Mouse (Mus musculus): ENCODE data around the gene Slc7a8. TPM values are rescaled to one million over a fixed set of nuclear protein-coding genes. Genes with fewer than 3 reads are reported as not detected.

Slc7a8 gene
- polyA plus RNA-seq, 1 experiment from 2014 or later: 4.4 TPM

DNA sequence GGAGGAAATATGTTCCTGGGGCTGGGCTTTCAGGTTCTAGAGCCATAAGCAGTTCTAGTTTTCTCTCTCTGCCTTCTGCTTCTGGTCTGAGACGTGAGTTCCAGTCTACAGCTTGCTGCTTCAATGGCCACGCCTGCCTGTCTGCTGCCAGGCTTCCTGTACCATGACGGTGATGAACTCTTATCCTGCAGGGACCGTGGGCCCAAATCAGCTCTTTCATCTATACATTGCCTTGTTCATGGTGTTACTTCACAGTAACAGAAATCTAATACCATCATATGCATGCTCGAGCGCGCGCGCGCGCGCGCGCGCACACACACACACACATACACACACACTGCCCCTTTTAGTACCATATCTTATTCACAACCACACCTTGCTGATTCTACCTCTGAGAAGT, 15.0 kb upstream of the Slc7a8 start:
- no peak overlapping the region for H3K4me3 ChIP-seq
- H3K4me1 ChIP-seq: no peaks in the 10 kb centered on the region
- H3K4me2 ChIP-seq (replicated peaks): no peak overlapping the region
- 90% methylated on average over 15 of the region's 15 CpGs for WGBS
- no peak overlapping the region for H3K9ac ChIP-seq
- H3K9me3 ChIP-seq: no peaks in the 10 kb centered on the region
- no peaks in the 10 kb centered on the region for H3K36me3 ChIP-seq
- no peak for ATAC-seq (ENCODE audit: insufficient number of reproducible peaks, insufficient read depth, low FRiP score, low TSS enrichment)
- H3K27me3 ChIP-seq: no peaks in the 10 kb centered on the region; the same call in 1 of the 2 replicates
- H3K27ac ChIP-seq: no peak overlapping the region

- 83% methylated on average over 1 of the region's 1 CpGs for WGBS
- no peak for ATAC-seq (ENCODE audit: insufficient number of reproducible peaks, insufficient read depth, low FRiP score, low TSS enrichment)
- H3K36me3 ChIP-seq: no peaks in the 10 kb centered on the region
Observed at GRCm38 (mm10) chr14:54795901-54796300, 14.2 kb upstream of the Slc7a8 start.

GRCm38 (mm10) chr14:54793894-54794830, 12.4 kb upstream of the Slc7a8 start:
- WGBS: 79% methylated on average over 8 of the region's 8 CpGs
- Histone ChIP-seq H3K27me3 (no peaks in the 10 kb centered on the region), H3K4me2 (replicated peaks) (no peak overlapping the region), H3K9me3 (no peaks in the 10 kb centered on the region), H3K27ac (no peak overlapping the region), H3K36me3 (no peaks in the 10 kb centered on the region), H3K9ac (no peak overlapping the region), H3K4me3 (no peak overlapping the region), H3K4me1 (no peaks in the 10 kb centered on the region)
- ATAC-seq (ENCODE audit: insufficient number of reproducible peaks, insufficient read depth, low FRiP score, low TSS enrichment): no peak

More at GRCm38 (mm10) chr14:54795901-54796300, 14.2 kb upstream of the Slc7a8 start:
- no peak overlapping the region for H3K9ac ChIP-seq
- H3K27me3 ChIP-seq: no peaks in the 10 kb centered on the region; the same call in 1 of the 2 replicates
- no peaks in the 10 kb centered on the region for H3K9me3 ChIP-seq
- H3K4me1 ChIP-seq: no peaks in the 10 kb centered on the region
- no peak overlapping the region for H3K27ac ChIP-seq
- H3K4me3 ChIP-seq: no peak overlapping the region
- H3K4me2 ChIP-seq (replicated peaks): no peak overlapping the region

DNA sequence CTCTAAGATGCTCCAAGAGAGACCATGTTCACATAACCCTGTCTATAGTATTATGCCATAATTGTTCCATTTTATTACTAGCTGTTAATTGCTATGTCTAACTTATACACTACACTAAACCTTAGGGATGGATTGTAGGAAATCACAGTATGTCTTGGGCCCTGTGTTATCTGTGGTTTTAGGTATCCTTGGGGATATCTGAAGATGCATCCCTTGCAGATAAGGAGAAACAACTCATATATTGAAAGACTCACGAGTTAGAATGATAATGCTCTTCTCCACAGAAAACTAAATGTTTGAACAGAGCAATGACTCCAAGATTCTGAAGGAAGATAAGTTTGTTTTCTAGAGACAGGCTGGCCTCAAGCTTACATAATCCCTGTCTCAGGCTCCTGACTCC, 11.6 kb upstream of the Slc7a8 start:
- 79% methylated on average over 1 of the region's 1 CpGs for WGBS
- Histone ChIP-seq H3K36me3 (no peaks in the 10 kb centered on the region), H3K4me3 (no peak overlapping the region), H3K27ac (no peak overlapping the region), H3K4me2 (replicated peaks) (no peak overlapping the region), H3K4me1 (no peaks in the 10 kb centered on the region), H3K27me3 (no peaks in the 10 kb centered on the region), H3K9me3 (no peaks in the 10 kb centered on the region), H3K9ac (no peak overlapping the region)
- no peak for ATAC-seq (ENCODE audit: insufficient number of reproducible peaks, insufficient read depth, low FRiP score, low TSS enrichment)

GRCm38 (mm10) chr14:54792166-54792565, 10.4 kb upstream of the Slc7a8 start:
- no peak overlapping the region for H3K27ac ChIP-seq
- no peak overlapping the region for H3K4me3 ChIP-seq
- no peaks in the 10 kb centered on the region for H3K9me3 ChIP-seq
- H3K36me3 ChIP-seq: no peaks in the 10 kb centered on the region
- WGBS: 75% methylated on average over 6 of the region's 6 CpGs
- H3K4me1 ChIP-seq: no peaks in the 10 kb centered on the region
- no peak overlapping the region for H3K9ac ChIP-seq
- ATAC-seq (ENCODE audit: insufficient number of reproducible peaks, insufficient read depth, low FRiP score, low TSS enrichment): no peak
- H3K4me2 ChIP-seq (replicated peaks): no peak overlapping the region
- H3K27me3 ChIP-seq: no peaks in the 10 kb centered on the region

DNA sequence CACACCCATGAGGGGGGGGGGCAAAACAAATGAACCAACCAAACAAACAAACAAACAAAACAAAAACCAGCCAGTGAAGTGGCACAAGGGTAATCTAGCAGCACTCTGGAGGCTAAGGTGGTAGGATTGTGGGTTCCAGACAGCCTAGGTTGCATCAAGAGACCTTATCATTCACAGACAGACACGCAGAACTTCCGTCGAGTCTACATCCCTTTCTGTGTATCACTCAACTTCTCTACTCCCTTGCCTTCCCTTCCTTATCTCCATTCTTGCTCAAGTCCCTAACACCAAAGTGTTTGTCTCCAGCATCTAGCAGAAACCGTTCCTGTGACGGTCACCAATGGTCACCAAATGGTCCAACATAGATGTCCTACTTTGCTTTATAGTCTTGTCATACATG, 6.5 kb upstream of the Slc7a8 start:
- H3K27ac ChIP-seq: no peak overlapping the region
- 0 out of 2 replicates have a peak, but pooled peaks cover 5% of the 10 kb centered on the region for H3K4me1 ChIP-seq
- WGBS: 94% methylated on average over 5 of the region's 5 CpGs
- H3K4me2 ChIP-seq (replicated peaks): no peak overlapping the region
- ATAC-seq (ENCODE audit: insufficient number of reproducible peaks, insufficient read depth, low FRiP score, low TSS enrichment): no peak
- no peaks in the 10 kb centered on the region for H3K36me3 ChIP-seq
- no peak overlapping the region for H3K9ac ChIP-seq
- H3K9me3 ChIP-seq: no peaks in the 10 kb centered on the region
- H3K27me3 ChIP-seq: 0 out of 2 replicates have a peak, but pooled peaks cover 5% of the 10 kb centered on the region
- H3K4me3 ChIP-seq: no peak overlapping the region

- no peak overlapping the region for H3K9ac ChIP-seq
- H3K4me1 ChIP-seq: 0 out of 2 replicates have a peak, but pooled peaks cover 5% of the 10 kb centered on the region
- no peaks in the 10 kb centered on the region for H3K9me3 ChIP-seq
- peaks cover 10% of the 10 kb centered on the region; the same call in 1 of the 2 replicates for H3K27me3 ChIP-seq
- ATAC-seq (ENCODE audit: insufficient number of reproducible peaks, insufficient read depth, low FRiP score, low TSS enrichment): no peak
- H3K4me3 ChIP-seq: no peak overlapping the region
- WGBS: 52% methylated on average over 4 of the region's 4 CpGs
- no peak overlapping the region for H3K27ac ChIP-seq
- no peaks in the 10 kb centered on the region for H3K36me3 ChIP-seq
- H3K4me2 ChIP-seq (replicated peaks): no peak overlapping the region
Observed at GRCm38 (mm10) chr14:54787226-54787625, 5.5 kb upstream of the Slc7a8 start.

DNA sequence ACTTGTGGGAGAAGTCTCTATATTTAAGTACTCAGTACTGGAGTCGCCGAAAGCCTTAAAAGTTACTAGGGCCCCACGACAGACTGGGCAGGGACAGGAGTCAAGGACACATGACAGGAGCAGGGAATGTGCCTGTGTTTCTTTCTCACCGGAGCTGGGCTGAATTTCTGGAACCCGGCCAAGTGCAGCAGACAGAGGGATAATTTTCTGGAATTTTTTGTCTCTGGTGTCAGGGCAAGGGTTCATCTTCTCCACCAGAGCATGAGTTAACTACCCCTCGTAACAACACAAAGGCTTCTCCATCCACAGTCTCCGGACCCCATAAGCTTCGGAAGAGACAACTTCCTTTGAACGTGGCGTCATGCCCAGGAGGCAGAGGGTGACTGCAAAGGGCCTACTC, 4.7 kb upstream of the Slc7a8 start:
- no peaks in the 10 kb centered on the region for H3K9me3 ChIP-seq
- no peak overlapping the region for H3K9ac ChIP-seq
- 0 out of 2 replicates have a peak overlapping the region, but pooled peaks have one; percentile 46 for H3K27ac ChIP-seq
- 55% methylated on average over 10 of the region's 10 CpGs for WGBS
- H3K4me2 ChIP-seq (replicated peaks): no peak overlapping the region
- peaks cover 14% of the 10 kb centered on the region; the same call in 1 of the 2 replicates for H3K27me3 ChIP-seq
- ATAC-seq (ENCODE audit: insufficient number of reproducible peaks, insufficient read depth, low FRiP score, low TSS enrichment): no peak
- no peak overlapping the region for H3K4me3 ChIP-seq
- H3K36me3 ChIP-seq: no peaks in the 10 kb centered on the region
- 0 out of 2 replicates have a peak, but pooled peaks cover 5% of the 10 kb centered on the region for H3K4me1 ChIP-seq

GRCm38 (mm10) chr14:54785898-54786297, 4.2 kb upstream of the Slc7a8 start:
- no peaks in the 10 kb centered on the region for H3K36me3 ChIP-seq
- 0 out of 2 replicates have a peak overlapping the region, but pooled peaks have one; percentile 46 for H3K27ac ChIP-seq
- H3K4me1 ChIP-seq: peaks cover 5% of the 10 kb centered on the region; the same call in 1 of the 2 replicates
- H3K4me2 ChIP-seq (replicated peaks): no peak overlapping the region
- no peak overlapping the region for H3K4me3 ChIP-seq
- H3K27me3 ChIP-seq: peaks cover 14% of the 10 kb centered on the region; the same call in 1 of the 2 replicates
- no peak for ATAC-seq (ENCODE audit: insufficient number of reproducible peaks, insufficient read depth, low FRiP score, low TSS enrichment)
- 47% methylated on average over 4 of the region's 4 CpGs for WGBS
- no peak overlapping the region for H3K9ac ChIP-seq
- H3K9me3 ChIP-seq: no peaks in the 10 kb centered on the region

- Histone ChIP-seq H3K4me1 (peaks cover 10% of the 10 kb centered on the region; the same call in 1 of the 2 replicates), H3K4me3 (no peak overlapping the region), H3K9me3 (no peaks in the 10 kb centered on the region), H3K4me2 (replicated peaks) (no peak overlapping the region), H3K36me3 (no peaks in the 10 kb centered on the region), H3K27ac (no peak overlapping the region), H3K27me3 (peaks cover 27% of the 10 kb centered on the region), H3K9ac (no peak overlapping the region)
- ATAC-seq (ENCODE audit: insufficient number of reproducible peaks, insufficient read depth, low FRiP score, low TSS enrichment): no peak
- 91% methylated on average over 6 of the region's 6 CpGs for WGBS
Observed at GRCm38 (mm10) chr14:54782971-54783370, 1.2 kb upstream of the Slc7a8 start.

GRCm38 (mm10) chr14:54780836-54781609, 723 bp downstream of the Slc7a8 start:
- no peak for ATAC-seq (ENCODE audit: insufficient number of reproducible peaks, insufficient read depth, low FRiP score, low TSS enrichment)
- peak overlapping the region; percentile 6; the same call in 1 of the 2 replicates for H3K9ac ChIP-seq
- H3K9me3 ChIP-seq: no peaks in the 10 kb centered on the region
- no peaks in the 10 kb centered on the region for H3K36me3 ChIP-seq
- H3K27me3 ChIP-seq: peaks cover 31% of the 10 kb centered on the region
- no peak overlapping the region for H3K27ac ChIP-seq
- H3K4me1 ChIP-seq: peaks cover 5% of the 10 kb centered on the region; the same call in 1 of the 2 replicates
- 3% methylated on average over 35 of the region's 35 CpGs for WGBS
- peak overlapping the region; percentile 82 for H3K4me2 ChIP-seq (replicated peaks)
- H3K4me3 ChIP-seq: peak overlapping the region; percentile 42
